Mouse (Mus musculus) ovary, postnatal 10 days (tissue): ENCODE results near the gene Lrp8.

Experiments used
- DNase-seq: peaks from one replicate; pipeline ENCODE4 v3.0.0; 2022; ENCODE audit warnings: low spot score

The Lrp8 gene

DNA sequence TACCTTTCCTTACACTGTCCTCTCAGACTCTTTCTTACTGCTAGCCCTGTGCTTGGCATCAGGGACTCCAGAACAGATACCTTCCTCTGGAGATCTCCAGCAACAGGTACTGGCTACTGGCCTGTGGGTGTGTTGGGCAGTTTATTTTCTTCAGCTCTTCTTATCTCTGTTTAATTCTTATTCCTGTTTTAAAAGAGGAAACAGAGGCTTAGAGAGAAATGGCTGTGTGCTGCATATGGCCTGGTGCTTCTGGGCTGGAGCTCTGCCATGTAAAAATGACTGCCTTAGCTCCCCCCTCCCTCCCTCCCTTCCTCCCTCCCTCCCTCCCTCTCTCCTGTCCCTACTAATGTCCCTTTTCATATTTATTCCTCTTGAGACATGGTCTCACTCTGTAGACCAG is 6.6 kb downstream of the Lrp8 start:
- DNase-seq: no peak

DNA sequence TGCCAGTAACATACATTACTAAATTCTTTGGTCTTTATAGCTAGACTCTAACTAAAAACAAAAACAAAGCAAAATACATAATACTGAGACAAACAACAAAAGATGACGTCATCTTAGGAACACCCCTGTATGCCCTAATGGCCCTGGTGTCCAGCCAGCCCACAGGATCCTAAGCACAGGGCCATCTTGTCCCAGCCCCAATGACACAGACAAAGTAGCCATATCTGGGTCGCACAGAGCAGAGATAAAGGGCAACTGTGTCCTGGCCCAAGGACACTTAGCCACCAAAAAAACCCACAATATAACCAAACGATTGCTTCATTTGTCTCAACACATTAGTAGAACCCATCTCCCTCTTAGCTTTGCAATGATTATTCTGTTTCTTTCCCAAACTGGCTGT is 8.9 kb downstream of the Lrp8 start:
- no peak for DNase-seq

DNA sequence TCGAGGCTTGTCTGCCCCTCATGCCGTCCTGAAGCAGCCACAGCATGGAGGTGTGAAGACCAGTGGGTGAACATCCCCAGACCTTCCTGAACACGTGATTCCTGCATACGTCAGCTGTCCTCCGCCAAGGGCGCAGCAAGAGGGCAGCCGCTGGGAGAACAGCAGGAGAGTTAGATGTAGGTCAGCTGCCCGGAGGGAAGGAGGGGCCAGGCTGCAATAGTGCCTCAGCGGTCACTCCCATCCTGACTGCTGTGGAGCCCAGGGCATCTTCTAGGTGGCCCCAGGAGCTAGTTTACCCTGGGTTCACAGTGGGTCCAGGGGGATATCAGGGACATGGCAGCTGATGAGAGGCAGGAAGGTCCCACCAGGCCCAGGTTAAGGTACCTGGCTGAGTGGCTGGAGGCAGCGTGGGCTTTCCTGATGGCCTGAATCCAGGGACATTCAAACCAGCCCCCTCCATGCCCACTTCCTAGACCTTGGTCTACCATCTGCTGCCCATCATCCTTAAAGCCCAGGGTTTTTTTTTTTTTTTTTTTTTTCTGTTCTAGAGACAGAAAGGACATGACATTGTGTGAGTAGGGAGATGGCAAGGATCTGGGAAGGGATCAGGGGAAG is 9.8 kb downstream of the Lrp8 start:
- DNase-seq: no peak

DNA sequence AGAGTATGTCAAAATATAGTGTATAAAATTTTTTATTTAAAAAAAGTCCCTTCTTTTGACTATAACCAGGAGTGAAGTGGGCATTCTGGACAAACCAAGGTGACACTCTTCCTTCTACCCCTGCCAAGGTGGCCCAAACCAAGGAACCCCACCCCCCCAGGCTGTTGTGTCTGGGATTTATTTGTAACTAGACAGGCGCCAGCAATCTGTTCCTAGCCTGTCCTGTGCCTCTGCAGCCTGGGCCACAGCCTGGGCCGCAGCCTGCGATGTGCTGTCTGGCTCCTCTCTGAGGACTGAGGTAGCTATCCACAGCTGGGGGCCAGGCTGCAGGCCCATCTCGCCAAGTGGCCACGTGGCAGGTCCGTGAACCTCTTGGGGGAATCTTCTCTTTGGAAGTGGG is 10.3 kb downstream of the Lrp8 start:
- no peak for DNase-seq

DNA sequence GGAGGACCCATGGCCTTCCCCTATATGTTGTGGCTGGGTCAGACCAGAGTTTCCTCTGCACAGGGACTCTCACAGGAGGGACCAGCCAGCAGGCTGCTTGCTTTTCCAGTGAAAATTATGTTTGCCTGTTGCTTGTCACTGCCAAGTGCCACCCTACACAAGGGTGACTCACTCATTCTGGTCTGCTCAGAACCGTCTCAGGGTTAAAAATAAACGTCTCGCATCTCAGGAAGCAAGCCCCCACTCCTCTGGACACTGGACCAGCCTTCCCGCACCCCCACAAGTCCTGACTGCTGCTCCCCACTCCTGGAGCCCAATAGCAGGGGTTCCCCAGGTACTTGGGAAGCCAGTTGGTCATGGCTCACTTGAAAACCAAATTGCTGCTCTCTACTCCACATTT is 14.4 kb downstream of the Lrp8 start:
- no peak for DNase-seq

DNA sequence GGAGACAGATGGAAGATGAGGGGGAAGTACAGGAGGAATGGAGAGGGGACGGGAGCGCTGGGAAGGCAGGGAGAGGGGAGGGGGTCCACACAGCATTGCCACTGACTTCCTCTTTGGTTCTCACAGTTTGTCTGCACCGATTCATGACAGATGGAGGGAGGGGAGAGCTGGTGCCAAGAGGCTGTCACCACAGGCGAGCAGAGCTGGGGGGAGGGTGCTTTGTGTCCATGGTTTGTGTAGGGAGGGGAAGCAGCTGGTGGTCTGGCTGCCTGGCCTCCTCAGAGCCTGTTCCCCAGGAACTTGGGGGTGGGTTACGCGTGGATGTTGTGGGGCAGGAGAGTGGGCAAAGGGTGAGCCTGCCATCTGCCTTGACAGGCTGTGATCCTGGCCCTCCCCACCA is 15.4 kb downstream of the Lrp8 start:
- DNase-seq: no peak

DNA sequence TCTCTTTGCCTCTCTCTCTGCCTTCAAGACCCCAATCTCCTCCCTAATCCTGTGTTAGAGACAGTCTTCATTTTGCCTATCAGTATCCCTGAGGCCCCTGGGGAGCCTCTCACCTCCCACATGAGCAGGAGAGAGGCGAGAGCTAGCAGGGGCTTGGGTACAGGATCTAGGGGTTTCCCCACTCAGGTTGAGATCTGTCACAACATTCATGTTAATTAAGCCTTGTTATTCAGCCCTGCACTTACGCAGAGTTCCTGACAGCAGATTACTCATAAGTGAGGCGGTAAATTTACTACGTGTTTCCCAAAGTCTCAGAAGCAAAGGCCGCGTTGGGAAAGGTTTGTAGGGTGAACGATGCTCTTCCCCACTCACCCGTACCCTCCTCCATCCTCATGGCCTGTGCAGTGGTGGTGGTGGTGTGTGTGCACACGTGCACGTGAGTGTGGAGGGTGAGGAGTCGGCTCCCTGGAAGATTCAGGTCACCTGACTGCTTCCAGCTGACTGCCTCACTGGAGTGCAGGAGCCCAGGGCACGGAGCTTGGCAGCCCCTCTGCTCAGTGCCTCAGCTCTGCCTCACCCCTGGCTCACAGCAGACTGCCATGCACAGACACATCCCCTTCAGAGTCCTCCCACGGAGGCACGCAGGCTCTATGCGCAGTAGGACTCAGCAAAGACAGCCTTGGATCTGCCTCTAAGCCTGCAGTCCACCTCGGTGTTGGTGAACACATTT is 18.1 kb downstream of the Lrp8 start:
- no peak for DNase-seq

DNA sequence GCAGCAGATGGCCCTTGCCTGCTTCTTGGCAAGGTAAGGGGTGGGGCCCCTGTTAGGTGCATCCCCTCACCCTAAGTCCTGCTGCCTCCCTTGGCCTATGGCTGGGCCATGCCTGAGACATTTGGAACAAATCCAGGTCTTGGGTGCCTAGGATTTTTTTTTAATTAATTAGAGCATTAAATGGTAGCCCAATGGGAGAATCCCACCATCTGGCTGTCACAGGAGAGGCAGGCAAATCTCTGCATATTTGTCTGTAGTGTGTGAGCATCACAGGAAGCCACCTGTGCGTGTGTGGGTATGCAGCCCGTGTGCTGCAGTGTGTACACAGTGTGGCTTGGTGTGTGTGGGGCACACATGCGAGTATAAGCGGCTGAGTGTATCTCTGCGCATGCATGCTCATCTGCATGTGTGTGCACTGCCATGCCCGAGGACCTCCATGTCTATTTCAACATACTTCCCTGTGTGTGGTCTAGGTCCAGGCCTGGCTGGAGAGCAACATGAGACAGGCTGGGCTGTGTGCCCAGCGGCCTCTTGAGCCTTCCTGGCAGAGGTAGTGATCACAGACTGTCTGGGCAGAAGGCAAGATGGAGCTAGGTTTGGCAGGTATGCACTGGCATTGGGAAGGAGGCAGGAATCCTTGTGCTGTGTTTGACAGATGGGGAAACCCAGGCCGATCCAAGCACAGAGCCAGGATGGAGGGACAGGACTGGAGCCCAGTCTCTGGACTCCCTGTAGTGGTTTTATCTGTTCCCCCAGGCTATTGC is 19.0 kb downstream of the Lrp8 start:
- DNase-seq: no peak

DNA sequence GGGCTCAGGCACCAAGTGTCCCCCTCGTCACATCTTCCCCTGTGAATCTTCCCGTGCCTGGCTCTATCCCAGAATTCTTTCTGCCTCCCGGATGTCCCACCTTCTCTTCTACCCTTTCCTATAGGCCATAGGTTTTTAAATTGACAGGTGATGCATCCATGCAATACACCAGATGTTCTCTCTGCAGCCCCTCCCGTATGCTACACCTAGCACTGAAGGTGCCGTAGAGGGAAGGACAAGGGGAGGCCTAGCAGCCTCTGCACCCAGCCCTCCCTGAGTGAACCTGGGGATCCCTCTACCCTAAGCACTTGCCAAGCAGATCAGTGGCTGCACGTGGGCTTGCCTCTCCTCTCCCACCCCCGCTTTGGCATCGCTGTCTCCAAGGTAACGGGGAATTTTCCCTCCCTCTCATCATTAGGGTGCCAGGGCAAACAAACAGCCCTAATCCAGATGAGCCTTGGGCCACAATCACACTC is 20.9 kb downstream of the Lrp8 start:
- no peak for DNase-seq

DNA sequence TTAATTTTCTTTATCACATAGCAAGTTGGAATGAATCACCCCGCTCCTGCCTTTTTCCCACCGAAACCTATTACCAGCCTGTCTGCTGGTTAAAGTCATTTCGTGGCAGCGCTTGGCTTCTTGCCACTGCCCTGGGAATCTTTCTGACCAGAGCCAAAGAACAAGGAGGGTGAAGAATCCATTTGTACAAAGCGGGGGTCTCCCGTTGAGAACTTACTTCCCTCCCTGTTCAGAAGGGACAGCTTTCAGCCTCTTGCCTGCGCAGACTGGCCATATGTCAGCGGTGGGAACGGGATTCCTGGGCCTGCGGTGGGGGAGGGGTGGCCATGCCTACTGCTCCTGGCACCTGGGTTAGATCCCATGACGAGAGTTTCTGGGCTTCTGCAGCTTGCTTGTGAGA is 21.4 kb downstream of the Lrp8 start:
- no peak for DNase-seq

DNA sequence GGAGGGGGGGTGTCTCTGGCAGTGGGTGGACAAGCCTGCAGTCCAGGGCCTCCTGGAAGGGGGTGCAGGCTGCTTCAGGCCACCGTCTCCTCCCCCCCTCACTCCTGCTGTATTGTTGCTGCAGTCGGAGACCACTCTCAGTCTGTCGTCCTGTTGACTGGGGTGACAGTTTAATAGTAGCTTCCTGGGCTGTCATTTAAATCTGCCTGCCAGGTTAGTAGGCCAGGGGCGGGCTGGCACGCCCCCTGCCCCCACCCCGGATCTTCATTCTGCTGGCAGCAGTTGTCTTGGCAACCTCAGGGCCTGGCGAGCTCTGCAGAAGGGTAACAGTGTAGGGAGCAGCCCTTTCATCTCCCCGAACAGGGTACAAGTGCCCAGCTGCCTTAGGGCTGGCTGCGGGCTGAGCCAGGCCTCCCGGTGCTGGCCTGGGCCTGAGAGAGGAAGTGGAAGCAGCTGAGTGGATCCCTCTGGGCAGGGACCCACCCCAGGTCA is 26.7 kb downstream of the Lrp8 start:
- no peak for DNase-seq

DNA sequence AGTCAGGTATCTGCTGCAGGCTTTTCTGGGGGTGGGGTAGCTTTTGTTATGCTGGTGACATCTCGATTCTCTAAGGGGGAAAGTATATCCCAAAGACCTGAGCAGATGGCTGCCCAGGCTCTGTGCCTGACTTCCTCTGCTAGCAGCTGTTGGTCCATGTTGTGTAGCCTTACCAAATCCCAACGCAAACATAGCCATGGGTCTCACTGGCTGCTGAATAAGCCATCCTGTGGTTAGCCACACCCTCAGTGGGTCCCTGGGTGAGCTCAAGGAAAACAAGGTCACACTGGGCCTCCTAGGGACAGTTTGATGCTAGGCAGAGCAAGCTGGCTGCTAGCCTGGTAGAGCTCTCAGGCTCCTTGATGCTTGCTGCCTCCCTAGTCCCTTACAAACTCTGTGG is 27.6 kb downstream of the Lrp8 start:
- no peak for DNase-seq

DNA sequence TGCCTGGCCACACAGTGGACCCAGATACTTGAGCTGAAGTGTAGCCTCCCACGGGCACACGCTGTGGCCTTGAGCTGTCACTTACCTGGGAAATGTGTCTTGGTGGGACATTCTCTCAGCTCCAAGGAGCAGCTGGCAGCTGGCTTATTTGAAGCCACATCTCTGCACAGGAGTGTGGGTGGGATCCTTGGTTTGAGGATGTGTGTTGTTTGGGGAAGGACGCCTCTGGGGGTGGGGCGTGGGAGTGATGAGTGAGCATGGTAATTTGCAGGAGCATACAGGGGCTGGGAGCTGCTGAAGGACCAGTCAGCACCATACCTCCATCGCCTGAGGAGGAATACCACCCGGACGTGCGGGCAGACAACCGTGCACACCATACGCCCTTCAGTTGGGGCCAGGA is 28.1 kb downstream of the Lrp8 start:
- DNase-seq: no peak

DNA sequence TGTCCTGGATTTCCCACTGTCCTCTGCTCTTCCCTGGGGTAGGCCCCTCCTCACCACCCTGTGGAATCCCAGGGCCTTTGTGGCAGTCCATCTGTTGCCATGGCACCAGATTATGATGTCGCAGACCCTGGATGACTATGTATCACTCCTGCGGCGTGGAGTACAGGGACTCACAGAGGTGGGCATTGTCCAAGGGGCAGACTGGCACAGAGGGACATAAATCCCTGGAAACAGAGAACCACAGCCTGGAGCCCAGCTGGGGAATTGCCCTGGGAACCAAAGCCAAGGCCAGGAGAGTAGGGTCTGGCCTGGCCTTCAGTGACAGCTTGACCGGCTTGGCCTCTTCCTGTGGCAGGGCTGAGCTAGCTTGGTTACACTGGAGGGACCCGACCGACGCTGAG is 28.8 kb downstream of the Lrp8 start:
- DNase-seq: no peak

DNA sequence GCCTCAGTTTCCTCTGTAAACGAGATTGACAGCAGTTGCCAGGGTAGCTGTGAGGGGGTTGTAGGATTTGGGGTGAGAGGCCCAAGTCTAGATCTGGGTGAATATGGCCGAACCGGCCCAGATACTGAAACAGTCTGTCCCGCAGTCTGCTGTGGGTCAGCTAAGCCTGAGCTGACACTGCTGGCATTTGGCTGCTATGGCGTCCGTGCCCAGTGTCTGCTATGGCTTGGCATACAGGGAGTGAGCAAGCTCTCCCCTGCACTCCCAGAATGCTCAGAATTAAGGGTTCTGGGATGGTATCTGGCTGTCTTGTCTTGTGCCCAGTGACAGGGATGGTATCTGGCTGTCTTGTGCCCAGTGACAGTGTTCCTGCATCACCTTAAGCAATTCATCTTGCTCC is 29.6 kb downstream of the Lrp8 start:
- DNase-seq: no peak

DNA sequence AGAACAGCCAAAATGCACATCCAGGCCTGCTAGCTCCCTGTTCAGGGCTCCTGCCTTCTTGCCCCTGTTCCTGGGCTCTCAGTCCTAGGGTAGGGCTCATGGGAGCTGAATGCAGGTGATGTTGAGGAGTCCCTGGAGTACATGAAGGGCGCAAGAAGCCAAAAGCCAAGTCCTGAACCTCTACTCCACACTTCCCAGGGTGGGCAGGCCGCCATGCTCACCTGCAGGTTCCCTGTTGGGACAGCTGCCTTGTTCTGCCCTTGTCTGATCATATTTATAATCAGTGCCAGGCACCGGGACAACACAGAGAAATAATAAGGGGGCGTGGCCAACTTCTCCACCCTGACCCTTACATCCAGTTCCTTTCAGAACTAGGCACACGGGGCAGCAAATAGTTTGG is 31.5 kb downstream of the Lrp8 start:
- DNase-seq: no peak

DNA sequence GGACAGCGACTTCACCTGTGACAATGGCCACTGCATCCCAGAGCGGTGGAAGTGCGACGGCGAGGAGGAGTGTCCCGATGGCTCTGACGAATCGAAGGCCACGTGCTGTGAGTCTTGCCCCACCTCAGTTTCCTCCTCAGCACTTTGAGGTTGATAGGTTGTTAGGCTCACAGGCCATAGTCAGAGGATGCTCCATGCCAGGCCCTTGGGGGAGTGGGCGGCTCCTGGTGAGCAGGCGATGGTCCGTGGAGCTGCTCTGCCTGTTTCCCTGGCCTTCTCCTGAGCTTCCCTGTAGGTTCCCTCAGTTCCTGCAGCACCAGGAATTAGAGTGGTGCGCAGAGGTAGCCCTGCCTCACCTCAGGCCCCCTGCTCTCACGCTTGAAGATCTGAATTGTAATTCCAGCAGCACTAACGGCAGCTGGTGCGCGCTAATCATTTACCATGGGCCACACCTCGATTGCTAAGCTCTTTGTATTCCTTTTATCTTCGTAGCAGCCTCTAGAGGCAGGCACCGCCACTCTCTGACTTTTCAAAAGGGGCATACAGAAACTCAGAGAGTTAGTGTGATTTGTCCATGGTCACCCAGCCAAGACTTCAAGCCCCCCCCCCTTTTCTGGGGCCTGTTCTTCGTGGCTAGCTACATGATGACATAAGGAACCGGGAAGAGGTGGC is 32.7 kb downstream of the Lrp8 start:
- DNase-seq: no peak

DNA sequence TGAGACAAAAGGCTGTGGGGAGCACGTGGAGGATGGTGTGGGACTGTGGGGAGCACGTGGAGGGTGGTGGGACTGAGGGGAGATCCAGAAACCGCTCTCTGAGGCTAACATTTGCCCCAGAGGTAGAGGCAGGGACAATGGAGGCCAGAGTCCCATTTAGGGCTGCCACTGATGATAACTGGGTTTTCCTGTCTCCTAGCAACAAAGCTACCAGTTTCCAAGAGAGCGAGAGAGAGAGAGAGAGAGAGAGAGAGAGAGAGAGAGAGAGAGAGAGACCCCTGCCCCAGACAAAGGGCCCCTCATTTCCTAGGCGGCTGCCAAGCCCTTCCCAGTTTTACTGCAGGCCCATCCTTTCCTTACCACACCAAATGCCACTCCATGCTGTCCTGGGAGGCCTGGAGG is 33.4 kb downstream of the Lrp8 start:
- no peak for DNase-seq

DNA sequence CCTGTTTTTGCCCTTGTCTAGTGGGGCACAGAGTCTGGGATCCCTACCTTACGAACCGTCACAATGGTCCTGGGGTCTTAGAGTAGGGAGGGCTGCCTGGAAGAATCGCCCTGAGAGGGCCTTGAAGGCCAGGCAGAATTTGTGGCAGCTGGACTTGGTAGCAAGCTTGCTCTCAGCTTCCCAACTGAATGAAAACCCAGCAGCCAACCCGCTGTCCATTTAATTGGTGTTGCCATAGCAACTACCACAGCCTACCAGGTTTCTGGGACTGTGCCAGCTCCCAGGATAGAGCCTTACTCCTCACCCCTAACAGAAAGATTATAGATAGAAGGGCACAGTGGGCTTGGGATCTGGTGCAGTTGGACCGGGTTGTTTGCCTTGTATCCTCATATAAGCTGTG is 34.7 kb downstream of the Lrp8 start:
- DNase-seq: no peak

DNA sequence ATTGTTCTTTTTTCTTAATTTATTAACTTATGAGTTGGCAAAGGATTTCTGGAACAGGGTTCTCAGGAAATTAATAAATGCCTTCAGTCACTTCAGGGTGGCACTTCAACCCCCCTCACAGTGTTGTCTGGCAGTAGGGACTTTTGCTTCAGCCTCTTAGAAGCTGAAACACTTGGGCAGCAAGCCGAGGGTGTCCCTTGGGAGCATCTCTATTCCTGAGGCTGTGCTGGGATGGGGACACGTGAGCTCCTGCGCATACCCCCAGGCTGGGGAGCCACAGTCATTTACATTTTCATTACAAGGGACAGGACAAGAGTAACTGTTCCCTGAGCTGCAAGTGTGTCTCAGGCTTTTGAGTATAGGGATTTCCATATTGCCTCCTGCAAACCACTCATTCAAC is 35.8 kb downstream of the Lrp8 start:
- no peak for DNase-seq

DNA sequence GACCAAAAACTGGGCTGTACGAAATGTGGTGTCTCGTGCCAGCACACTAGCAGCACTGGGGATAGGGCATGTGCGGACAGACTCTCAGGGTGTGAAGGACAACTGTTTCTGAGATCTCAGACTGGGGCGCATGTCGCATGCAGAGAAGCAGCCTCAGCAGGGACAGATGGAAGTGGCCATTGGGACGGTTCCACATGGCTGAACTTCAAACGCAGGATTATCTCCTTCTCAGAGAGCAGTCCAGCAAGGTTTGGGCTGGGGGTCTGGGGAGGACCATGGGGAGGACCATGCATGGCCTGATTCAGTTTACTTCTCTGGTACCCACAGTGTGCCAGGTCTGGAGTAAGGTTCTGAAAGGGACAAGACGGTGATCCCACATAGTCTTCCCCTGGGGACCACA is 41.6 kb downstream of the Lrp8 start:
- no peak for DNase-seq

DNA sequence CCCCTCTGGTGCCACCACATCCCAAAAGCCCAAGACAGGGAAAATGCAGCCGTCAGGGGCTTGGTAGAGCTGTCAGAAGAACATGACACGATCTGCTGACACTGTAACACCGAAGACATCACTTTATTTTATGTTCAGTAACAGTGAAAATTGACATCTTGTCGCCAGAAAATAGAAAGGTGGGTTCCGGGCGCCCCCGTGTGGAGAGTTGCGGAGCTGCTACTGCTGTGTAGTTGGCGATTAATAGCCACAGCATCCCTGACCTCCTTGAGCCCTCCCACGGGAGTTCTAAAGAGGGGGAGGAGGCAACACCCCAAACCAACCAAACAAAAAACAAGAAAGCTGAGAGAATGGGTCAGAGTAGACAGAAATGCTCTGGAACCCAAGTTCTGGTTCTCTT is 42.9 kb downstream of the Lrp8 start:
- peak; percentile 61 for DNase-seq

DNA sequence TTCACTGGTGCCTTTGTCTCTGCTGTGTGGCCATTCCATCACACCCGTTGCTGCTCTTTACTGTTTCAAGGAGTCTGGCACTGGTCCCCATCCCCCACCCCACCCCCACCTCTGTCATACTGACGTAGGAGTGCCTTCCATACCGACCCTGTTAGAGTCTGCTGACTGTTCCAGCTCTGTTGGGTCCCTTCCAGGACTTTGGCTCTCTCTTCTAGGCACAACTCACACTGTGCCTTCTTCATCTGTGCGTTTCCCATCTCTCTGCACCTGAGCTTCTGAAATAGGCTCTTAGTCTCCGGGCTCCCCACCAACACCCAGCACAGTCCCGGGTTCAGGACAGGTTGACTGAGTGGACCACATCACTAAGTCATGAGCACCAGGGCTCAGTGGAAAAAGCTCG is 44.7 kb downstream of the Lrp8 start:
- no peak for DNase-seq
